Mouse (Mus musculus) MEL (cell line): ENCODE data around the gene Tmem115. TPM values are rescaled to one million over a fixed set of nuclear protein-coding genes. Genes with fewer than 3 reads are reported as not detected.
"Not testable (repeated sequence)": the region's sequence is repeated elsewhere in the genome, so short reads cannot be mapped to it uniquely, and the experiment has no call there.

ENCODE experiments used
- DNase-seq: peaks from one replicate; pipeline ENCODE4 v3.0.0; 2011; ENCODE audit warnings: low read depth, low spot score
- H3K27ac ChIP-seq: 2 replicates; pipeline ENCODE4 v1.5.1; 2012; ENCODE audit warnings: low read depth, mild to moderate bottlenecking, control low read depth, low read length, moderate library complexity; ENCODE audit not compliant: control insufficient read depth
- H3K27me3 ChIP-seq, 2 experiments: fragments of 150-350 bp in 1 of 2; sonication (generic) in 1 of 2; 2 replicates each; pipeline ENCODE4 v1.6.1; 2012; ENCODE audit warnings: low read length in 2 of 2, mild to moderate bottlenecking in 2 of 2, improper control_type of control experiment in 1 of 2, moderate library complexity in 1 of 2; ENCODE audit not compliant: insufficient read depth in 2 of 2, control insufficient read depth in 1 of 2
- H3K36me3 ChIP-seq, 2 experiments: 2 replicates each; pipeline ENCODE4 v1.6.1; 2012 to 2014; ENCODE audit warnings: low read length in 2 of 2, improper control_type of control experiment in 1 of 2, inconsistent platforms in 1 of 2, mild to moderate bottlenecking in 1 of 2; ENCODE audit not compliant: insufficient read depth in 2 of 2, control insufficient read depth in 1 of 2
- H3K4me1 ChIP-seq, 2 experiments: fragments of 150-350 bp in 1 of 2; sonication (generic) in 1 of 2; 2 replicates each; pipeline ENCODE4 v1.6.1; 2012; ENCODE audit warnings: low read length in 2 of 2, improper control_type of control experiment in 1 of 2, mild to moderate bottlenecking in 1 of 2; ENCODE audit not compliant: insufficient read depth in 2 of 2, control insufficient read depth in 1 of 2
- H3K4me3 ChIP-seq, 2 experiments: fragments of 150-350 bp in 1 of 2; sonication (generic) in 1 of 2; 2 replicates each; pipeline ENCODE4 v1.5.1; 2012; ENCODE audit warnings: low read depth in 2 of 2, low read length in 2 of 2, mild to moderate bottlenecking in 2 of 2, moderate library complexity in 2 of 2, control low read depth in 1 of 2, improper control_type of control experiment in 1 of 2; ENCODE audit not compliant: control insufficient read depth in 1 of 2, insufficient read depth in 1 of 2
- H3K79me2 ChIP-seq: 2 replicates; pipeline ENCODE4 v1.6.1; 2012; ENCODE audit warnings: mild to moderate bottlenecking, low read length, moderate library complexity; ENCODE audit not compliant: control insufficient read depth, poor library complexity, insufficient read depth
- H3K9ac ChIP-seq: 2 replicates; pipeline ENCODE4 v1.6.1; 2012; ENCODE audit warnings: low read depth, mild to moderate bottlenecking, control low read depth, low read length, moderate library complexity; ENCODE audit not compliant: control insufficient read depth, poor library complexity, severe bottlenecking
- H3K9me3 ChIP-seq: fragments of 150-350 bp; sonication (generic); replicated peaks from 2 replicates; pipeline ENCODE4 v1.6.1; 2012; ENCODE audit warnings: mild to moderate bottlenecking, low read length, improper control_type of control experiment, moderate library complexity; ENCODE audit not compliant: insufficient read depth
- BHLHE40 ChIP-seq: IDR thresholded peaks from 2 replicates; pipeline ENCODE4 v1.6.1; 2012; ENCODE audit warnings: low read depth, mild to moderate bottlenecking, inconsistent platforms, low read length, improper control_type of control experiment, borderline replicate concordance
- CTCF ChIP-seq, 3 experiments: IDR thresholded peaks in 2 of 3; conservative IDR thresholded peaks in 1 of 3; 2 replicates each; pipeline ENCODE4 v1.5.1; 2011 to 2012; ENCODE audit warnings: low read length in 3 of 3, low read depth in 2 of 3, mild to moderate bottlenecking in 2 of 3, improper control_type of control experiment in 1 of 3, inconsistent platforms in 1 of 3, mixed read lengths in 1 of 3, moderate library complexity in 1 of 3; ENCODE audit not compliant: control insufficient read depth in 1 of 3, insufficient read depth in 1 of 3, poor library complexity in 1 of 3, severe bottlenecking in 1 of 3
- EP300 ChIP-seq, 2 experiments: IDR thresholded peaks; 2 replicates each; pipeline ENCODE4 v1.6.1; 2011; ENCODE audit warnings: improper control_type of control experiment in 2 of 2, low read length in 2 of 2, low read depth in 1 of 2, mild to moderate bottlenecking in 1 of 2
- ETS1 ChIP-seq: IDR thresholded peaks from 2 replicates; pipeline ENCODE4 v1.6.1; 2012; ENCODE audit warnings: low read depth, mild to moderate bottlenecking, inconsistent platforms, low read length, improper control_type of control experiment, moderate library complexity
- HCFC1 ChIP-seq: IDR thresholded peaks from 2 replicates; pipeline ENCODE4 v1.6.1; 2012; ENCODE audit warnings: low read depth, mild to moderate bottlenecking, inconsistent platforms, low read length, improper control_type of control experiment, moderate library complexity
- MAX ChIP-seq: IDR thresholded peaks from 2 replicates; pipeline ENCODE4 v1.6.1; 2011; ENCODE audit warnings: low read length, improper control_type of control experiment
- MXI1 ChIP-seq: IDR thresholded peaks from 2 replicates; pipeline ENCODE4 v1.6.1; 2011; ENCODE audit warnings: mild to moderate bottlenecking, low read depth, low read length, improper control_type of control experiment
- NELFE ChIP-seq: IDR thresholded peaks from 2 replicates; pipeline ENCODE4 v1.6.1; 2011; ENCODE audit warnings: low read depth, low read length, improper control_type of control experiment
- RAD21 ChIP-seq: IDR thresholded peaks from 2 replicates; pipeline ENCODE4 v1.6.1; 2011; ENCODE audit warnings: mild to moderate bottlenecking, low read depth, low read length, improper control_type of control experiment
- RCOR1 ChIP-seq: IDR thresholded peaks from 2 replicates; pipeline ENCODE4 v1.6.1; 2012; ENCODE audit warnings: low read depth, mild to moderate bottlenecking, inconsistent platforms, low read length, improper control_type of control experiment
- SMC3 ChIP-seq: IDR thresholded peaks from 2 replicates; pipeline ENCODE4 v1.6.1; 2011; ENCODE audit warnings: low read depth, low read length, improper control_type of control experiment
- TAL1 ChIP-seq: IDR thresholded peaks from 2 replicates; pipeline ENCODE4 v1.6.1; 2012; ENCODE audit warnings: mild to moderate bottlenecking, inconsistent platforms, low read length, moderate library complexity, mixed read lengths
- TBP ChIP-seq: IDR thresholded peaks from 2 replicates; pipeline ENCODE4 v1.8.0; 2011; ENCODE audit warnings: low read depth, low read length, improper control_type of control experiment
- USF1 ChIP-seq: IDR thresholded peaks from 2 replicates; pipeline ENCODE4 v1.6.1; 2014; ENCODE audit warnings: low read depth, mild to moderate bottlenecking, inconsistent platforms, low read length, improper control_type of control experiment, moderate library complexity
- polyA plus RNA-seq, 2 experiments: library from polyadenylated mRNA; stranded (reverse) in 1 of 2; unstranded in 1 of 2; fragments of >175 nt in 1 of 2; fragments of >200 nt in 1 of 2; gene quantifications; 2 replicates each; pipeline versions ENCODE4 v1.2.1 to v1.2.4; 2012; ENCODE audit warnings: low replicate concordance in 2 of 2, low read depth in 1 of 2; ENCODE audit not compliant: insufficient read length in 2 of 2, insufficient read depth in 1 of 2, missing spikeins in 1 of 2
- total RNA-seq: library from RNA; depleted of rRNA; stranded (reverse); fragments of 300-350 nt; gene quantifications from 2 replicates; pipeline ENCODE4 v1.2.3, GENCODE M21; 2012

Tmem115 gene
- total and polyA plus RNA-seq, 3 experiments = 34.6 to 39.3 TPM; not detected in 1

- TF ChIP-seq USF1 = peak; percentile 52
- TF ChIP-seq TAL1 = no peak
- TF ChIP-seq MAX = peak; percentile 31; the same call in 1 of the 2 replicates
- 0 out of 2 replicates have a peak, but pooled peaks have one; percentile 20 for TF ChIP-seq TBP
- TF ChIP-seq RCOR1 = peak; percentile 34; the same call in 1 of the 2 replicates
- peak; percentile 89; the same call in 1 of the 2 replicates for TF ChIP-seq MXI1
- no peak for TF ChIP-seq EP300 (IDR thresholded peaks at IDR 0.05; ENCODE audit: low read depth in 1 of 2, low read length in 2 of 2)
- TF ChIP-seq RAD21 = no peak
- no peak for TF ChIP-seq BHLHE40
- TF ChIP-seq ETS1 = 0 out of 2 replicates have a peak, but pooled peaks have one; percentile 19
These were observed 29.4 kb downstream of the Tmem115 start, which contains the start of gene Tusc2 (continued) for GRCm38 (mm10) chr9:107563029-107563581.

- DNase-seq, H3K9ac ChIP-seq, H3K4me3 ChIP-seq, H3K9me3 ChIP-seq, H3K27ac ChIP-seq, H3K27me3 ChIP-seq: not testable (repeated sequence)
- Histone ChIP-seq H3K79me2 (peaks cover 23% of the 10 kb centered on the region), H3K36me3 (peaks cover 0 to 15% of the 10 kb centered on the region in 2 experiments; a peak in 3 of 4 replicates), H3K4me1 (peaks cover 0 to 27% of the 10 kb centered on the region in 2 experiments; a peak in 3 of 4 replicates)
- TF ChIP-seq CTCF (IDR thresholded peaks at IDR 0.05 in 2 of 3, conservative IDR thresholded peaks at IDR 0.05 in 1 of 3; ENCODE audit: control insufficient read depth in 1 of 3, insufficient read depth in 1 of 3, low read depth in 2 of 3, low read length in 3 of 3, poor library complexity in 1 of 3, severe bottlenecking in 1 of 3) = peak in 2 of 3 experiments; percentile 8 to 29; a peak in 2 of 6 replicates
These were observed 31.8 kb downstream of the Tmem115 start for GRCm38 (mm10) chr9:107565556-107565955.

- no peaks in the 10 kb centered on the region for H3K27me3 ChIP-seq
- peak; percentile 83 for DNase-seq
- TF ChIP-seq RAD21 = peak; percentile 23
- peak; percentile 66 for TF ChIP-seq SMC3
- TF ChIP-seq CTCF (IDR thresholded peaks at IDR 0.05 in 2 of 3, conservative IDR thresholded peaks at IDR 0.05 in 1 of 3; ENCODE audit: control insufficient read depth in 1 of 3, insufficient read depth in 1 of 3, low read depth in 2 of 3, low read length in 3 of 3, poor library complexity in 1 of 3, severe bottlenecking in 1 of 3) = peak; percentile 70 to 96 (median 70)
- no peak for TF ChIP-seq NELFE
- 0 out of 2 replicates have a peak, but pooled peaks have one; percentile 13 for TF ChIP-seq HCFC1
- H3K4me3 ChIP-seq = no peak overlapping the region
- H3K9me3 ChIP-seq = no peaks in the 10 kb centered on the region
- H3K9ac ChIP-seq = no peak overlapping the region
- H3K36me3 ChIP-seq = peaks cover 0 to 16% of the 10 kb centered on the region in 2 experiments; a peak in 3 of 4 replicates
- H3K79me2 ChIP-seq = peaks cover 23% of the 10 kb centered on the region
- H3K4me1 ChIP-seq = peaks cover 2 to 33% of the 10 kb centered on the region in 2 experiments; a peak in 3 of 4 replicates
- H3K27ac ChIP-seq = no peak overlapping the region
These were observed 32.4 kb downstream of the Tmem115 start for GRCm38 (mm10) chr9:107566041-107566709.
